Mouse (Mus musculus) c-Kit-positive CD71-positive TER-119-positive erythroid progenitor cells, embryonic 14.5 days (primary cell): ENCODE results near the gene Ofd1.

Experiments used
- DNase-seq: peaks from one replicate; pipeline ENCODE4 v3.0.0-alpha.2; 2013; ENCODE audit warnings: low spot score

Ofd1 gene

DNA sequence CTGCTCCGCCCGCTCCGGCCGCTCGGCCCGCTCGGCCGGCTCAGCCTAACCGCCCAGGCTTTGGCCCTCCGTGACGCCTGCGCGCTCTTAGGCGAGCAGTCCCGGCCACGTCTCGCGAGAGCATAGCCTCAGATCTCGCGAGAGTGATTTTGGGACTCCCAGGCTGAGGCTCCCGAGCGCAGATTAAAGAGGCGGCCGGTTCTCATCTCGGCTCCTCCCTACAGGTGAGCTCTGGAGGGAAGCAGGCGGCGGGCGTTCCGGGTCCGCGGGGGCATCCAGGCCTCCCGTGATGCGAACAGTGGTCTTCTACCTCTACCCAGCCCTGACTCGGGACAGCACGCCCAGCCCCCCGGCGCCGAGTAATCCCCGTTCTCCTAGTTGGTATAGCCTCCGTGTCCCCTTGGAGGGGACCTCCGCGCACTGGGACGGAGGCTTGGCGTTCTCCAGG lies at the start of gene Ofd1:
Ofd1 (minus strand) TSS at position 89 of the 448 bp plus-strand sequence.
- peak; percentile 88 for DNase-seq

DNA sequence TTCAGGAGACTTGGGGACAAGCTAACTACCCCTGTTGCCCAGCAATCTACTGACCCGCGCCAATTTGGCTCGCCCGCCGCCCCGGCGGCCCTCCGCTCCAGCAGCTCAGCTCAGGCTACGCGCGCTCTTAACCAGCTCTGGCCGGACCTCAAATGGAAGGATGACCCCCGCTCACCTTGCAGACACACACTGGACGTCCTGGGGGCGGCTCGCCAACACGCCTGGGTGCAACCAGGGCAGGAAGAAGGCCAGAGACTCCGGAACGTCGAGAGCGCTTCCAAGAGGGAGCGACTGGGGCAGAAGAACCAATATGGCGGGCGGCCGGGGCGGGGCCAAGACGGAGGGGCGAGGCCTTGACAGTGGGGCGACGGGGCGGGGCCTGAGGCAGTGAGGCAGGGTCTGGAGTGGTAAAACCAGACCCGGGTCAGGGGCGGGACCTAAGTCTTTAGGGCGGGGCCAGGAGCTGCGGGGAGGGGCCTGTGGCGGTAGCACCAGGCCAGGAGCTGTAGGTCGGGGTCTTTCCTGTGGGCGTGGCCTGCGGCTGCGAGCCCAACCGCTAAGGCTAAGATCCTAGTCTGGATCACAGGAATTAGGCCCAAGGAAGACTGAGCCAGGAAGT lies 39.0 kb upstream of the Ofd1 start, which contains the start of gene Rab9:
Rab9 (minus strand) TSS at position 503 of the 619 bp plus-strand sequence.
- DNase-seq, result peak; percentile 83

DNA sequence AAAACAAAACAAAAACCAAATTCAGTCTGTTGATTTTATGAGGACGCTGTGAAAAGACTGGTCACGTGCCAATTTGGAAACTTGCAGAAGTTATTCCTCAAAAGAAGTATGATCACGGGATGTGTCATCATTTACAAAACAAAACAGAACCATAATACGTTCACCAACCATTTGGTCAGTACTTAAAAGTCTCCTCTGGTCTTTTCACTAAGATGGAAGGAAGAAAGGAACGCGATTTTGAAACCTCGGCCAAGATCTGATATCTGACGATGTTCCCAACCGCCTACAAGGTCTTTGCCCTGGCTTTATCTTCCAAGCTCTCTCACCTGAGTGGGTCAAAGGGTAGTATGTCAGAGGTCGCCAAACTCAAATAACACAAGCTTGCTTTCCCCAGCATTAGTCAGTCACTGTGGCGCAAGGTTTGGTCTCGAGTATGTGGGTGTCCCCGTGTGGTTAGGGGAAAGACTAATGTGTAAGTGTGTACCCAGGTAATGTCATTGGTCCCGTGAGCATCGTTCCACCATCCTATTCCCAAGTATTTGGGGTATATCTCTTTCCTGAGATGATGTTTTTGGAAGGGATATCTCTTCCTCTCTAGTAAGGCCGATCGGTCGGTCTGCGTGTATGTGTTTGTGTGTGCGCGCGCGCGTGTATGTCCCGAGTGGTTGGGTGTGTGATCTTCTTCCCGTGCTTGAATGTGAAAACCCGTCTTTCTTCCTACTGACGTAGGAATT lies 38.3 kb upstream of the Ofd1 start:
- peak; percentile 31 for DNase-seq

DNA sequence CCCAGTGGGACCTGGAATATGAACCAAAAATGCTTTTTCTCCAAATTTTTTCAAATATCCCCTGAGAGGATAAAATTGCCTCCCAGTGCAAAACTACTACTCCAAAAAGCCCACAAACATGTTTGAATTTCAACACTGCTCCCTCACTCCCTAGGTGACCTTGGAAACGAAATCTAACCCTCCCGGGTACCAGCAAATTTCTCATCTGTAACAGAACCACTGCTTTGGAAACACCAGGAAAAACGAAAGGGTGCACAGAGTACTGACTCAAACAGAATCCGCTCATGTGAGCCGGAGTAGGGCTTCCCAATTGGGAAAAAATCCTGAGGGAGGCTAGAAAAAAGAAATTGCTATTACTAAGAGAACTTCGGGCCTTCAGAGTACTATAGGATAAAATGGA lies 36.9 kb upstream of the Ofd1 start:
- DNase-seq, result no peak

DNA sequence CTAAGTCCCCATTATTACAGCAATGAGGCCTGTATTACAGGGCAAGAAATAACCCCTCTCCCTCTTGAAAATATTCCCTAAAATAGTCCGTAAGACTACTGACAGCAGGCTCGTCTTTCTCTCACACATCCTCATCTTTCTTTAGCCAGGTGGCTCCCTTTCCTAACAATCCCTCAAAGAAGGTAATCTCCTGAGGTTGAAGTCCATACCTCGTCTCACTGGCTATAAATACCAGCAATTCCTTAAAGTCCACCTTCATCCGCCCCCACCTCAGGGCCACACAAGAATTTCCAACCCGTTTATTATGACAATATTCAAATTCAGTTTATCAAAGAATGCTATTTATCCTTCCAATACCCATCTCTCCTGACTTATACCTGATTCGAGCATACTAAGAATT lies 32.1 kb upstream of the Ofd1 start:
- no peak for DNase-seq

DNA sequence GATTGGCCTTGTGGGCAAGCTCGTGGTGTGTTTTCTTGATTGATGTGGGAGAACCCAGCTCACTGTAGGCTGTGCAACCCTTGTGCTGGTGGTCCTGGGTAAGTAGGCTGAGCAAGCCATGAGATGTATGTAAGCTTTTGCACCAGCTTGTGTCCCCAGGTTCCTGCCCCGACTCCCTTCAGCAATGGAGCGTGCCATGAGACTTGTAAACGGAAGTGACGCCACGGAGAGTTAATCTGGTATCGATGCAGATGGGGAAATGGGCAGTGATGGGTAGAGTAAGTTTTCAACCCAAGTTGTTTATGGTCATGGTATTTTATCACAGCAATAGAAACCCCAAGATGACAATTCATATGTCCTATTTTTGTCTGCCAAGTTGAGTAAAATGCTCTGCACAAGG lies 27.8 kb upstream of the Ofd1 start:
- DNase-seq, result no peak

DNA sequence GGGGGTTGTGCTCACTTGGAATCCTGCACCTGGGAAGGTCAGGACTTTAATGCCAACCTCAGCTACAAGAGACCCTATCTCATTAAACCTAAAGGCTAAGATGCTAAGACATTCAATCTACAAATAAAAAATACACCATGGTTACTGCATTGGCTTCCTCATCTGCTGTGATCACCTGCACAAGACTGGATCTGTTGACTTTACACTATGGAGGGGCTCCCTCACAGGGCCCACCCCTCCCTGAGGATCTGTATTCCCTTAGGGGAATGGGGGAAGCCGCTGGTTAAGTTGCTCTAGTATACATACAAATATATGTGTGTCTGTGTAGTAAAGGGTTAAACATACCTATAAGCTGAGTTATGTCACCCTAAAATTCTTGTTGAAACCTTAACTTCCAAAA lies 15.0 kb upstream of the Ofd1 start:
- DNase-seq, result no peak

DNA sequence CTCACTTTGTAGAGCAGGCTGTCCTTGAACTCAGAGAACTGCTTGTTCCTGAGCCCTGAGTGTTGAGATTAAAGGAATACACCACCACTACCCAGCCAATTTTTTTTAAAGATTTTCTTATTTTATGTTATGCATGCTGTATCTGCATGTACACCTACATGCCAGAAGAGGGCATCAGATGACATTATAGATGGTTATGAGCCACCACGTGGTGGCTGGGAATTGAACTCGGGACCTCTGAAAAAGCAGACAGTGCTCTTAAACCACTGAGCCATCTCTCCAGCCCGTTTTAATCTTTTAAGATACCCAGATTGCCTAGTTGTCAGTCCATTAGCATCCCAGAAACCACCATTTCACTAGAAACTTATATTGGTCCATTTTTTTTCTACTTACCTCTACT lies 13.8 kb upstream of the Ofd1 start:
- no peak for DNase-seq

DNA sequence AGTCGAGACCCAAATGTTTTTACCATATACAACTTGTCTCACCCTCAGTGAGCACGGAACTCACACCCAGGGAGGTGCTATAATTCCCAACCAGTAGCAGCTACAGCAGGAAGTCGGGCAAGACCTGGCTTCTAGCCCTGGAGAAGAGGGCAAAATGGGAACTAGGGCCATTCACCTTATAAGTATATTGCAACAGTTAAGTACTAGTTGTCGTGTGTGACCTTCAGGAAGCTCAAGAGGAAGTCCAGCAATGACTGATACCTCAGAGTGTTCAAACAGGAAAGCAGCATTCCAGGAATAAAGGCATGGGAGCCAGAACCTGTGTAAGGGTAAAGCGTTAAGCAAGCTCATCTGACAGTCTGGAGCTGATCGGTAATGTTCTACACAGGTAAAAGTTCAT lies 13.0 kb upstream of the Ofd1 start:
- DNase-seq, result no peak

DNA sequence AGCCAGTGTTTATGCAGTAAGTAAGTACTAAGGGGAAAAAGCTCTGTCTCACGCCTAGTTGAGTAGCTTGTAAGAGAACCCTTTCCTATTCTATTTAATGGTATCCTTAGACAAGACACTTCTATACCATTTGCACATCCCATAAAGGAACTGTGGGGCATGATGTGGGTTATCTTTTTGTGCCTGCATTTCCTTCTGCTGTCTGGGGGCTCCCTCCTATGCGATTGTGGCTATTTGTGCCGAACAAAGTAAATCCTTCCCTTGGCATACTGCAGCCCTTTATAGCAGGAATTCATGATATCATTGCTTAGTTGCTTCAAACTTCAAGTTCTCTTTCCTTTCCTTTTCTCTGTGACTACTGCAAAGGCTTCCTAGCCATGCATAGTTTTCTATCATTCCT lies 4.0 kb upstream of the Ofd1 start:
- no peak for DNase-seq

DNA sequence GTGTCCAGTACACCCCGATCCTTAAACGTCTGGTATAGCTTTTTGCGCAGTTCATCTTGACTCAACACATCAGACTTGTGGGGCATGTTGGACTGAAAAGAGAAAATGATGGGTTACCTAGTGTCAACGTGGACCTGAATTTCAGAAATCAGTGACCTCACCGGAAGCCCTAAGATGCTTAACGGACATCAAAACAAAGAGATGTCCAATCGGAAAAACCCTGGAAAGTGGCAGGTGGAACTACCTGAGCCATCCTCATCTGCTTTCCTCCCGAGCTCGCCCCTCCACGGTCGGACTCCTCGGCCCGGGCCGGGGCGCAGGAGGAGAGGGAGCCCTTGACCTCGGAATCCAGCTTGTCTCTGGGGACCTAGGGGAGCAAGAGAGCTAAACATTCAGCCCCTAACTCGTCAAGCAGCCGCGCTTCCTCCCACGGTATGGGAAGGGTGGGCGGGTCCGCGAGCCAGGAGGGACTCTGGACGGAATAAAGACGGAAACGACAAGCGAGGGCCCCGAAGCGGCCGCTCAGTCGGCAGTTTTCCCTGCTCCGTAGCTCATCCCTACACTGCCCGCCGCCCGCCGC lies 378 bp downstream of the Ofd1 start, which contains the start of gene Trappc2:
Trappc2 (plus strand) TSS at position 539 of the 580 bp plus-strand sequence.
- peak; percentile 24 for DNase-seq

DNA sequence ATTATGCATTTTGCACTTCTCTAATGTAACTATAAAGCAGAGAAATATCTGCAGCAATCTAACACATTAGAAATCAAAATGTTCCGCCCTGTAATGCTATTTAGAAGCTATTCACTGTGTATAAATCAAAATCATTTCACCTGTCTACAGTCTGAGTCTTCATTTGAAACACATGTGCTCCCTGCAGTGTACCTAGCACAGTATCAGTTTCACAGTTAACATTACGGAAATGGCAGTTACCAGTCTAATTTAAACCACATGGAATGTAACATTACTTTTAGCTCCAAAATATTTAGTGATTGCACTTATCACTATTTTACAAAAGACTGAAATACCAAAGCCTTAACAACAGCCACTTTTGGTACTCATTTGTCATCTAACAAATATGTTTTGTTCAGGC lies 5.7 kb downstream of the Ofd1 start:
- no peak for DNase-seq

DNA sequence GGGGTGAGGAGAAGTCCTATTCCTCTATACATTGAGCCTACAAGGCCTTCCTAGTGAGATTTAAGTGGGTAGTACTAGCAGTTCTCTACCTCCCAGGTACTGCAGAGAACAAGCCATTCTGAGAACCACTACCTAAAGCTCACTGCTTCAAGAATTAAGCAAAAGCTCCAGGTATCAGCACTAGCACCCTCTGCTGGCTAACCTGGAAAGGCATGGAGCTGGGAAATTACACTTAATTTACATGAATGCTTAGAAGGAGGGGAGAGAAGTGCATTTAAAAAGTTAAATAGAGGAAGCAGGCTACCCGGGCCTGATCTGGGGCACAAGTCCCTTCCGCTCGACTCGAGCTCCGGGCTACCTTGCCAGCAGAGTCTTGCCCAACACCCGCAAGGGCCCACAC lies 24.3 kb downstream of the Ofd1 start:
- peak; percentile 14 for DNase-seq

DNA sequence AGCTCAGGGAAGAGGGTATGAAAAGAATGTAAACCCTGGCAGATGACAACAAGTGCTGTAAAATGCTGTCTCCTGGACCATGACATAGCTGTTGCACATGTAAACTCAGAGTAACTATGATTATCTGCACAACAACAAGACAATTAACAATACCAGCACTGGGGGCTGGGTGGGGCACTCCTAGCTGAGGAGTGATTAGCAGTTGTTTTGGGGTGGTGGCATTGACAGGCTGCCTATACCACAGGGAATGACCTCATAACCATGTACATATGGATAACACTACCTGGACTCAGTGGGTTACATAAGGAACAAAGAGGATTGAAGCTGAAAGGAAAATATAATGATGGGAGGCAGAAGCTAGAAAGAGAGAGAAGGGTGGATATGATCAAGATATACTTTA lies 32.6 kb downstream of the Ofd1 start:
- DNase-seq, result peak; percentile 7

DNA sequence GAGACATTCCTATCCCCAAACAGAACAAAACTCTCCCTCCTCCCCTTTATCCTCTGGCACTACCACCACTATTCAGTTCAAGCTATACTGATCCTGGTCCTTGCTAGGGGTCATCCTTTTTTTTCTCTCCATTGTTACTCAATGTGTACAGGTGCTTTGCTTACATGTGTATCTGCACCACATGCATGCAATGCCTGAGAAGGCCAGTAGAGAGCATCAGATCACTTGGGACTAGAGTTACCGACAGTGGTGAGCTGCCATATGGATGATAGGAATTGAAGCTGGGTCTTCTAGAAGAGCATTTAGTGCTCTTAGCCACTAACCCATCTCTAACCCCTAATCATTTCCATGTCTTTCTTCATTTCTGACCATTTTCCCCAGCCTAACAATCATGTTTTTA lies 46.8 kb downstream of the Ofd1 start:
- no peak for DNase-seq

DNA sequence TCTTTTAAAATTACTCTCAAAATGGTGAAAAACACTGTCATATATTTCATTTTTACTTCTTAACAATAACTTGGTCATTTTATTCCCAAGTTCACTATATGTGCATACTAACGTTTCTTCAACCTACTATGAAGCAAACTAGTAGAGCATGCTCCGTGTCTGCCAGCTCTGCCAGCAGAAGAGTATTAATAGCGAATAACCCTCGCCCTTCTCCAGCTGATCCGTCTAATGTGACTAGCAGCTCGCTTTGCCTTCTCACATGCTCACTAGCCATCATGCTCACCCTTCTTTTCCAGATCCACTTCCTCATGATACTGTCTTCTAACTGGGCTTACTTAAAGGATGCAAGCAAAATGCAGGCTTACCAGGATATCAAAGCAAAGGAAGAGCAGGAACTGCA lies 53.8 kb downstream of the Ofd1 start:
- no peak for DNase-seq

DNA sequence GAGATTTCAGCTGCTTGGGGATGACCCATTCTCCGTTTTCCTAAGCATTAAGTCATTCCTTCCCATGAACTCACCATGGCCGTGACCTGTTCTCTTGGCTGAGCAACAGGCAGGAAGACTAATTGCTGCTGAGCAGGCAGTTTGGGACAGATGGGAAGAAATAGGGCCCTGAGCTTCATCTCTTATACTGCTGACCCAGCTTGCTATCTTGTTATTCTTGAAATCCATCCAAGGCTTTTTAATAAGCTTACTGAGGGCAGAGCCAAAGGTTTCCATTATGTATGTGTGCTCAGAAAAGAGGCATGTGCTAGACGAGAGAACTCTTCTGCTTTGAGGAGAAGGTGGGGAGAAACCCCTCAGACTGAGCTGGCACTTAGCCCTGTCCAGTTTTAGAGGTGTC lies 55.6 kb downstream of the Ofd1 start:
- DNase-seq, result no peak

DNA sequence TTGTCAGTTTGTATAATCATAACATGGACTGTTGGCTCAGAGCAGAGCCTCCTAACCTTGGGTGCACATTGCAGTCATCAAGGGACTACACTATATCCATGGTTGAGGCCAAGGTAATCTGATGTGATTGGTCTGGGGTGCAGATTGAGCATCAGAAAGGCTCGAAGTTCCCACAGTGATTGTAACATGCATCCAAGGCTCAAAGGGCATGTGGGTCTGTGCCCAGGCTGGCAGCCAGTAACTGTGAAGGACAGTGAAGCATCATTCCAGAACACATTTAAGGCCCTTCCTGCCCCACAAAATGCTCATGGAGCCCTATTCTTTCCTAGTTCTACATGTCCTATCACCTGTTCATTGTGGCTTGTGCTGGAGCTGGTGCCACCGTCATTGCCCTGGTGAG lies 56.9 kb downstream of the Ofd1 start:
- no peak for DNase-seq

DNA sequence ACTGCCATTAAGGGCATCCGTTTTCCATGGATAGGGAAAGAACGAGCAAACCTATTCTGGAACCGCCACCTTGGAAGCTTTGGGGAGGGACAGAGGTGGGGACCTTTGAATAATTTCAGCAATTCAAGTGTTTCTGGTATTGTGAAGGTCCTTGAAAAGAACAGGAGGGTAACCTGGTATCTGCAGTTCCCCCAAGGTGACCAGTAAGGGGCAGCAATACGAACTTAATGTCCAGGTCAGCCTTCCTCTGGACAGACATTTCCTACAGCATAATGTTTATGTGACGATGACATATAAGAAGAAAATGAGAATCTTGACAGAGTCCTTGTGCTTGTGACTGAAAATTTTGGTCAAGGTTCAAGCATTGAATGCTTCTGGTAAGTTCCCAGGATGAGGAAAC lies 61.9 kb downstream of the Ofd1 start:
- DNase-seq, result no peak

DNA sequence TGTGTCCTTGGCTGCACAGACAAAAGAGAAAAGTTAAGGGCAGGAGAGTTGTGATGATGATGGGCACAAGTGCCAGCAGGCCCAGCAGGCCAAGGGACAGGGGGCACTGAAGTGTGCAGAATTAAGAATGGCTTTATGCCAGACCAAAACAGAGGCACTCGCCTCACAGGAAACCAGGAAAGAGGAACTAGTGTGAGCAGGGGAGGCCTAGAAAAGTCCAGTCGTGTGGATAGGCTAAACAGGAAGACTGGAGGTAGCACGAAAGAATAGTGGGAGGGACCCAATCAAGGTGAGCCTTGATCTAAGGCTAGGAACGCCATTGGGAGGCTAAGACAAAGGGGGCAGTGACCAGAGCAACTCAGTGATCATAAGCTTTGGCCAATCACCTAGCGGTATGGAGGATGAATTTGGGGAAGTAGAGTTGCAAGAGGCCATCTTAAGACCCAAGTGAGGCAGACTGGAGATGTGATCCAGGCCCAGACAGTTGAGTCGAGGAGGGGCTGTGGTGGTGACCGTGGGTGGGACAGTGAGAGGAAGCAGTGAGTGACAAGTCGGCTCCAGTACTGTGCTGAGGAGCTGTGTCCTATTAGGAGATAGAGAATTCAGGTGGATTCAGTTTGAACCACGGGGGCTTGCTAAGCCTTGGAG lies 63.7 kb downstream of the Ofd1 start:
- DNase-seq, result no peak

DNA sequence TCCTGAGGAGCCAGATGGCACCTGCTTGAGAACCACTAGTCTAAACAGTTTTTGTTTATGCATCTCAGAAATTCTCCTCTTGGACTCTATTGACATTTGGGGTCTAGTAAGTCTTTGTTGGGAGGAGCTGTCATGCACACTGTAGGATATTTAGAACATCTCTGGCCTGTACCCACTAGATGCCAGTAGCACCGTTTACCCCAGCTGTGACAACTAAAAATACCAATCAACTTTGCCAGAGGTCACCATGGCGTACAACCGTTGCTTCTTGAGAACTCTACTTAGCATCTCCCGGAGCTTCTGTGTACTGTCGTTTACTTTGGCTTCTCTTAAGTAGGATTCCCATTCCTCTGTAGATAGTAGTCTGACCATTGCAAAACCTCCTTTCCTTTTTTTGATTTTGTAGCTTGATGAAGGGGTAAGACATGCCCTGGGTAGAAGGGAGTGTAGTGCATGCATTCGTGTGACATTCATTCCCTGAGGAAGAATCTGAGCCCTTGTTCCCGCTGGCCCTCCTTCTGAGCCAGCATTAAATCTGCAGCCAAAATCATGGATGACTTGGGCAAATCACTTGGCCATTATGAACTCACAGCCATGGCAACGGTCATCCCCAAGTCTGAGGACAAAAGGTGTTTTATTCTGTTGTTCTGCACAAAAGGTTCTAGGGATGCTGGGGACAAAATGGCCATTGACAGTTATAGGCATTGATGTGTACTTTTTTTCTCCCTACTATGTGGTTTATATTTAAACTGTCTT lies 74.9 kb downstream of the Ofd1 start:
- DNase-seq, result no peak

DNA sequence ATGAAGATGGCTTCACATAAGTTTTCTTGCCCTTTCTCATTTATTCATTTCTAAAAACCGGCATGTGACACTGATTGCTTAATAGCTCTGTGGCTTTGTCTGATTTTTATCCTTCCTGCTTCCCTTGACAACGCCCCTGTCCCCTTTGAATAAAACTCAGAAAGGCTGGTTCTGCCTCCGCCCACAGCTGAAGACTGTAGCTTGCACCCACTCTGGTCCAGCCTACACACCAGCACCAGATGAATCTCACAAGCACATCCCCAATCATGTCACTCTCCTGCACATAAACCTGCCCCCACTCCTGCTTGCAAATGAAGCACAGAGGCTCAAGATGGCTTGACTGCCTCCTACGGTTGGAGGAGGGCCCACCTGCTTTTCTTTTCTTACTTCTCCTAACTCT lies 80.0 kb downstream of the Ofd1 start:
- no peak for DNase-seq
